Comparison of ENCODE assay signal across 24 mouse cellular contexts in the genomic region with DNA sequence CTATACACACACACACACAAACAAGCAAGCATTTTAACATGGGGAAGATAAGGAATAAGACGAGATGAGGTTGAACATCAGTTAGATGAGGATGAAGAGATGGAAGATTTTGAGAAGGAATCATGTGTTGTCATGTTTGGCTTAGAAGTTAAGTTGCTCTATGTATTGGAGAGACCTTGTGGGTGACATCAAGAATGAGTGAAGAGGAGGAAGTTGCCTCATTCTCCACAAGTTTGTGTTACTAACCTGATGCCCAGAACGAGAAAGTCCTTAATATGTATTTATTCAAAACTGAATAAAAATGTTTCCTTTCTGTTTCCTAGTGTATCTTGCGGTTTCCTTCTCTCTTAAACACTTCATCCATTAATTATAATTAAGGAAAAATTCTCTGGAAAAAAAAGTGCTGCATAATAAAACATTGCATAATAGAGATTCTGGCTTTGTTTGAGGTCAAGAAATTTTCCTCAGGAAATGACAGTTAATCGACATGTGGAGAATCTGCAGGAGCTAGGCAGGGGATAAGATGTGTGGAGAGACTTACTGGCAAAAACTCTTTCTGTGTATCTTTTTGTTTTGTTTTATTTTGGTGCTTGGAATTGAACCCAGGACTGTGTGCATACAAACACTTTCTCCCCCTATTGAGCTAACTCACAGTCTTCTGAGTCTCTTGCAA. TPM values are rescaled to one million over a fixed set of nuclear protein-coding genes. Genes with fewer than 3 reads are reported as not detected.
"Had no signal": no experiment of that assay in that cellular context is flagged by ENCODE, and none has a peak within 500 bp of the region (broad histone marks: within the 10 kb centered on the region; RNA-seq: fewer than 3 reads in every experiment).

No protein-coding gene starts in this region.

- ATAC-seq: midbrain, embryonic 13.5 days; midbrain, embryonic 15.5 days had no signal

- H3K4me1 ChIP-seq: midbrain, embryonic 10.5 days; midbrain, embryonic 13.5 days; midbrain, embryonic 15.5 days; neural tube, embryonic 13.5 days; neural tube, embryonic 15.5 days had no signal

- H3K27me3 ChIP-seq: midbrain, embryonic 13.5 days; midbrain, embryonic 15.5 days; neural tube, embryonic 13.5 days; neural tube, embryonic 15.5 days had no signal

- H3K36me3 ChIP-seq: midbrain, embryonic 10.5 days; midbrain, embryonic 13.5 days; midbrain, embryonic 15.5 days; neural tube, embryonic 13.5 days; neural tube, embryonic 15.5 days had no signal

- H3K4me3 ChIP-seq: midbrain, embryonic 10.5 days; midbrain, embryonic 13.5 days; midbrain, embryonic 15.5 days; myocyte; neural tube, embryonic 13.5 days; neural tube, embryonic 15.5 days had no signal

- DNase-seq: lung, adult 18-20 months; lung, embryonic 14.5 days; lung, postnatal 10 days; lung, postnatal 4 days; retina, postnatal 1 day; right cerebral cortex, adult 18-20 months; right cerebral cortex, postnatal 25 days; right cerebral cortex, postnatal 4 days; spleen, adult 18-20 months; thymus, adult 18-20 months; thymus, postnatal 36 days had no signal

- H3K27ac ChIP-seq: liver, embryonic 14.5 days; midbrain, embryonic 10.5 days; midbrain, embryonic 13.5 days; midbrain, embryonic 15.5 days; neural tube, embryonic 13.5 days; neural tube, embryonic 15.5 days had no signal

RNA-seq across cellular contexts. Expression of gene Btg4, which starts 39.4 kb away (rescaled TPM):
- total RNA-seq: megakaryocyte-erythroid progenitor cell, adult 5-6 weeks had no signal
- polyA plus RNA-seq: liver, embryonic 14.5 days; liver, embryonic 16.5 days; lung, embryonic 14.5 days; midbrain, embryonic 10.5 days; midbrain, embryonic 13.5 days; midbrain, embryonic 15.5 days; neural tube, embryonic 11.5 days; neural tube, embryonic 13.5 days; neural tube, embryonic 15.5 days; small intestine, adult 2 months; stomach, embryonic 14.5 days; stomach, embryonic 16.5 days had no signal

RNA-seq across cellular contexts. Expression of gene Layn, which starts 55.6 kb away (rescaled TPM):
- total RNA-seq: megakaryocyte-erythroid progenitor cell, adult 5-6 weeks had no signal
